Mouse (Mus musculus) liver (tissue): ENCODE measurements around the gene Pde1a.

Experiments used
- DNase-seq: peaks from one replicate; pipeline ENCODE4 v3.0.0-alpha.2; 2020; ENCODE audit warnings: mixed read lengths

Gene Pde1a

DNA sequence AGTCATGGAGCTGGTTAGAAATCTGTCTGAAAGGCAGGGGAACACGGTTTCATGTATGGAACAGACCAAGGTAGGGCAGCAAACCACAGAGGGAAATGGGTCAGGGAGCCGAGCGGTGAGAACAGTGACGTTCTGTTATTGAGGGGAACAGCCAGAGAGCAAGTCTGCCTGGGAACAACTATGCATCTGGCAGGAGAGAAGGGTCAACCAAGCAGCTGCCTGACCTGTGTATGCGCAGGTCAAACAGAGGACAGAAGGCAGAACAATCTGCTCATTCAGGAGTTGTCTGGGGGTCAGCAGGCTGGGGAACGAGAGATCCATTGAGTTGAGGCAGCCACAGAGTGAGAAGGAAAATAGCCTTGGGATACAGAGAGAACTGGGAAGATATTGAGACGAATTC, 330.6 kb downstream of the Pde1a start:
- DNase-seq: no peak

DNA sequence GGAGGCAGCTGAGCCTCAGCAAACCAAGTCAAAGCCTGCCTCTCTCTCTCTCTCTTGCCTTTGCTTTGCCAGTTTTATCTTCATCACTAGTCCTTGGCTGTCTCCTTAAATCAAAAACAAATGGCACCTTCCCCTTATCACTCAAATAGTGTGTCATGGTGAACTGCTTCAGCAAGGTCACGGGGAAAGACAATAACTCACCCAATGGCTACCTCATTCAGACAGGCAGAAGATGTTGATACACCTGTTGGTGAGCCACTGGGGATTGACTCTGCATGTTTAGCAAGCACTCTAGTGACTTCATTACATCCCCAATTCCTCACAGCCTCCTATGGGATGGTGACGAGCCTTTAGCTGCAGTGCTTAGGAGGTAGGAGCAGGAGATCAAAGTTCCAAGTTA, 331.8 kb downstream of the Pde1a start:
- DNase-seq: no peak

GRCm38 (mm10) chr2:79793186-79793585, 336.1 kb downstream of the Pde1a start:
- no peak for DNase-seq

GRCm38 (mm10) chr2:79786467-79786866, 342.8 kb downstream of the Pde1a start:
- DNase-seq: no peak

DNA sequence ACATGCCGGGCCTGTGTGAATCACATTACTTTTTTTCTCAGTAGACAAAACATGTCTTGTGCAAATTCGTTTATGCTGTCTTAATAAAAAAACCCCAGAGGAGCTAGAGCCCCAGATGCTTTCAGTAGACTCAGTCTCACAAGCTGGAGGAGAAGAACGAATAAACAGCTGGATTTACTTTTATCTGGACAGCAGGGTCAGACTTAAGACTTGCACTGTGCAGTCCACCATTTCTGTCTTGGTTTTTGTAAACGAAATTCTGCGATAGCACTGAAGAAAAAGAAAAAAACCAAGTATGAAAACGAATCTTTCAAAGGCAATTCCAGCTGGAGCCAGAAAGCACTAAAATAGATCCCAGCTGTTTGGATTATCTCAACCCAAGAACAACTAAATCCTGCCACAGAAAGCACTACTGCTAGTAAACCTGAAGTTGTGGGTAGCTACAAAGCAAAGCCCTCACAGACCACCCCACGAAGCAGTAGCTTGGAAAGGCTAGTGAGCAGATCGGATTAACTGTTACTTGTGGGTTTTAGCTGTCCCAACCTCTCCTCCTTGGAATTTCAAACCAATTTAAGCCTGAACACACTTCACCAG, 343.6 kb downstream of the Pde1a start:
- no peak for DNase-seq
